8 mouse cellular contexts compared by ENCODE assay signal in the genomic region with DNA sequence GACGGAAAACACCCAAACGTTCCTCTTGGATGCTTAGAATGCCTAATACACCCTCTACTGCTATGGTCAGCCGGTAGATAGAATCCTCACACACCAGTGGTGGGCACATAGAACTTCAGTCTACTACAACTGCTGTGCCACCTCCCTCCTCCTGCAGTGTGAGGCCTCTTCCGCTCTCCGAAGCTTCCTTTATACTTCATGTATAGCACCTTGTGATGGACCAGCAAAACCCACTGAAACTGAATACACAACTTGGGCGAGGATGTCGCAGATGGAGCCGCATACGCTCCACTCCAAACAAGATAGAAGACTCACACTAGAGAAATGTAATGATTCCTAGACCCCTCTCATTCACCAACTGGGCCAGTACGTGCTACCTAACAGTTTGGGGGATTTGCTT. TPM values are rescaled to one million over a fixed set of nuclear protein-coding genes. Genes with fewer than 3 reads are reported as not detected.
A peak's percentile ranks its signal among the peaks of the same experiment; 100 is the strongest.
DNase-seq lines count a peak whose midpoint lies in the region; ATAC-seq and TF ChIP-seq lines count a peak whose summit lies in the region.

No protein-coding gene starts in this region.

- intact Hi-C loops in heart, postnatal 10 days (cut with DNase I): loop anchor here (5.0 to 10.0 kb wide), 2 partner anchors 52 to 200 kb away; a partner anchor contains a TSS

- no peaks in the 10 kb centered on the region for H3K27me3 ChIP-seq in liver, embryonic 11.5 days (replicated peaks; ENCODE audit: control insufficient read depth, insufficient read depth, low read length)
- no peaks in the 10 kb centered on the region for H3K27me3 ChIP-seq in lung, embryonic 14.5 days (ENCODE audit: insufficient read depth, low read length)
- H3K27me3 ChIP-seq in neural tube, embryonic 15.5 days (replicated peaks): no peaks in the 10 kb centered on the region

- H3K4me3 ChIP-seq in liver, embryonic 11.5 days (ENCODE audit: low read depth, low read length): peak overlapping the region; percentile 92
- peak overlapping the region; percentile 60; the same call in 1 of the 2 replicates for H3K4me3 ChIP-seq in cortical plate, adult 2 months (ENCODE audit: insufficient read depth, low read length)
- peak overlapping the region; percentile 94 for H3K4me3 ChIP-seq in lung, embryonic 14.5 days (ENCODE audit: low read depth, low read length)
- H3K4me3 ChIP-seq in neural tube, embryonic 15.5 days (replicated peaks): peak overlapping the region; percentile 82

- no peak for TF ChIP-seq CTCF in cortical plate, adult 2 months (IDR thresholded peaks at IDR 0.05; ENCODE audit: extremely low read depth, insufficient read depth, low read length)
- no peak for TF ChIP-seq CTCF in lung, embryonic 14.5 days (IDR thresholded peaks at IDR 0.05; ENCODE audit: low read depth)

- no peak overlapping the region; the same call in 1 of the 2 replicates for H3K27ac ChIP-seq in liver, embryonic 11.5 days (ENCODE audit: low read depth, low read length)
- no peak overlapping the region for H3K27ac ChIP-seq in cortical plate, adult 2 months (ENCODE audit: insufficient read depth, low read length)
- H3K27ac ChIP-seq in lung, embryonic 14.5 days (ENCODE audit: low read depth): peak overlapping the region; percentile 90; the same call in 1 of the 2 replicates
- H3K27ac ChIP-seq in neural tube, embryonic 15.5 days (replicated peaks): no peak overlapping the region

- 58% methylated on average over 10 of the region's 10 CpGs for WGBS in liver, embryonic 11.5 days
- 27% methylated on average over 10 of the region's 10 CpGs for WGBS in lung, embryonic 14.5 days
- 55% methylated on average over 10 of the region's 10 CpGs for WGBS in neural tube, embryonic 15.5 days

- no peak for TF ChIP-seq POLR2A in cortical plate, adult 2 months (IDR thresholded peaks at IDR 0.05; ENCODE audit: extremely low read depth, insufficient read depth, low read length)

- no peak for ATAC-seq in liver, embryonic 11.5 days (replicated peaks; ENCODE audit: low FRiP score)
- no peak for ATAC-seq in lung, embryonic 14.5 days (ENCODE audit: insufficient read depth)
- no peak for ATAC-seq in neural tube, embryonic 15.5 days (ENCODE audit: low FRiP score)

- H3K9ac ChIP-seq in liver, embryonic 11.5 days (ENCODE audit: low read depth, low read length): peak overlapping the region; percentile 97
- peak overlapping the region; percentile 98 for H3K9ac ChIP-seq in lung, embryonic 14.5 days
- no peak overlapping the region for H3K9ac ChIP-seq in neural tube, embryonic 15.5 days (replicated peaks)

- peak overlapping the region; percentile 74 for H3K4me2 ChIP-seq in liver, embryonic 11.5 days
- peak overlapping the region; percentile 82 for H3K4me2 ChIP-seq in lung, embryonic 14.5 days
- H3K4me2 ChIP-seq in neural tube, embryonic 15.5 days: peak overlapping the region; percentile 69

- H3K36me3 ChIP-seq in liver, embryonic 11.5 days (ENCODE audit: control insufficient read depth, insufficient read depth, low read length): peaks cover 11% of the 10 kb centered on the region; the same call in 1 of the 2 replicates
- peaks cover 17% of the 10 kb centered on the region for H3K36me3 ChIP-seq in lung, embryonic 14.5 days (ENCODE audit: insufficient read depth)
- H3K36me3 ChIP-seq in neural tube, embryonic 15.5 days: no peaks in the 10 kb centered on the region

- H3K4me1 ChIP-seq in liver, embryonic 11.5 days (replicated peaks; ENCODE audit: control insufficient read depth, insufficient read depth, low read length): no peaks in the 10 kb centered on the region; the same call in none of the 2 replicates
- H3K4me1 ChIP-seq in cortical plate, adult 2 months (ENCODE audit: control insufficient read depth, insufficient read depth, low read length): no peaks in the 10 kb centered on the region
- H3K4me1 ChIP-seq in lung, embryonic 14.5 days (ENCODE audit: insufficient read depth): peaks cover 6% of the 10 kb centered on the region; the same call in 1 of the 2 replicates
- peaks cover 14% of the 10 kb centered on the region; the same call in 1 of the 2 replicates for H3K4me1 ChIP-seq in neural tube, embryonic 15.5 days

- no peak for DNase-seq in liver, embryonic 11.5 days (ENCODE audit: low spot score)
- no peak for DNase-seq in liver
- peak; percentile 15 to 17 for DNase-seq in heart, postnatal 10 days
- DNase-seq in lung, embryonic 14.5 days: peak; percentile 48
- DNase-seq in adrenal gland, postnatal 10 days: no peak
- DNase-seq in adrenal gland, postnatal 4 days (ENCODE audit: low spot score in 2 of 2): no peak

- no peaks in the 10 kb centered on the region for H3K9me3 ChIP-seq in liver, embryonic 11.5 days (ENCODE audit: control insufficient read depth, low read length)
- H3K9me3 ChIP-seq in lung, embryonic 14.5 days (ENCODE audit: low read depth, low read length): no peaks in the 10 kb centered on the region
- no peaks in the 10 kb centered on the region for H3K9me3 ChIP-seq in neural tube, embryonic 15.5 days (replicated peaks)

RNA-seq across cellular contexts. Expression of a gene that starts 1.8 kb away (rescaled TPM):
- polyA plus RNA-seq in liver, embryonic 11.5 days (2014; fragmentation: Nextera tagmentation; extraction: Ambion mirVana): 42.7 and 46.7 TPM in 2 replicates
- polyA plus RNA-seq in cortical plate, adult 2 months (2012; rRNA removed): 11.1 and 12.8 TPM in 2 replicates
- 10 to 100 TPM; 16.1 to 18.9 TPM for total RNA-seq in heart, postnatal 10 days (2021)
- polyA plus RNA-seq in lung, embryonic 14.5 days (2014; fragmentation: Nextera tagmentation; extraction: Ambion mirVana): 61.5 and 64.7 TPM in 2 replicates
- polyA plus RNA-seq in neural tube, embryonic 15.5 days (2015; fragmentation: Nextera tagmentation; extraction: Ambion mirVana): 21.5 and 23.4 TPM in 2 replicates
- 10 to 100 TPM; 17.4 to 36.3 TPM for total RNA-seq in adrenal gland, postnatal 10 days (2021)
- 10 to 100 TPM; 30.8 to 34.3 TPM for total RNA-seq in adrenal gland, postnatal 4 days (2021)

Comparison
In these comparisons a context has a peak if more than half of its experiments do, and no peak if none do; other contexts are left out.
1. DNase-seq: peak in heart, postnatal 10 days (2 of 2) and lung, embryonic 14.5 days (single experiment); none in liver, embryonic 11.5 days (single experiment), liver (single experiment), adrenal gland, postnatal 10 days (single experiment) and adrenal gland, postnatal 4 days (0 of 2).
2. Peak in every context shown above with its lines, with median percentiles within 50 percentile points of each other: H3K4me2 ChIP-seq and H3K4me3 ChIP-seq.